Mouse (Mus musculus) left cerebral cortex, adult 2 months (tissue): ENCODE measurements around the gene Cpn1. TPM values are rescaled to one million over a fixed set of nuclear protein-coding genes. Genes with fewer than 3 reads are reported as not detected.
A peak's percentile ranks its signal among the peaks of the same experiment; 100 is the strongest.

ENCODE experiments used
- DNase-seq, 2 experiments: peaks; one replicate each; pipeline ENCODE4 v3.0.0; 2021 to 2022; ENCODE audit warnings: low spot score in 2 of 2, mixed read lengths in 1 of 2; ENCODE audit errors: extremely low spot score in 1 of 2
- H3K27ac ChIP-seq: fragments of 200-600 bp; 2 replicates; pipeline ENCODE4 v1.8.1; 2022
- H3K4me3 ChIP-seq: fragments of 200-600 bp; 2 replicates; pipeline ENCODE4 v1.8.1; 2022
- CTCF ChIP-seq: fragments of 200-600 bp; IDR thresholded peaks from 2 replicates; pipeline ENCODE4 v1.8.1; 2022; ENCODE audit warnings: antibody characterized with exemption, mild to moderate bottlenecking, moderate library complexity
- intact Hi-C: fragments of 180-260 bp; cut with DNase I; formaldehyde crosslinking; loops from one replicate; pipeline ENCODE4 v1.15.1; 2025
- total RNA-seq, 2 experiments: library from RNA; stranded (reverse); gene quantifications; 2 replicates each; pipeline ENCODE4 v1.2.3; 2021

Cpn1 gene
- total RNA-seq, 2 experiments from 2014 or later: 0.16 TPM

- DNase-seq: no peak
- TF ChIP-seq CTCF: no peak
- H3K27ac ChIP-seq: no peak overlapping the region
- H3K4me3 ChIP-seq: no peak overlapping the region
- intact Hi-C loops: no loop called here
These were observed 9.7 kb downstream of the Cpn1 start for GRCm38 (mm10) chr19:43976661-43977060.

GRCm38 (mm10) chr19:43974221-43974620, 12.1 kb downstream of the Cpn1 start:
- DNase-seq: no peak
- H3K27ac ChIP-seq: no peak overlapping the region
- intact Hi-C loops: no loop called here
- no peak overlapping the region for H3K4me3 ChIP-seq
- no peak for TF ChIP-seq CTCF

- no peak overlapping the region for H3K4me3 ChIP-seq
- no peak overlapping the region for H3K27ac ChIP-seq
- no peak for DNase-seq
- no peak for TF ChIP-seq CTCF
- intact Hi-C loops: no loop called here
These were observed 12.6 kb downstream of the Cpn1 start for GRCm38 (mm10) chr19:43973711-43974110.

- intact Hi-C loops: no loop called here
- H3K4me3 ChIP-seq: no peak overlapping the region
- TF ChIP-seq CTCF: no peak
- H3K27ac ChIP-seq: no peak overlapping the region
- no peak for DNase-seq
These were observed 14.2 kb downstream of the Cpn1 start for GRCm38 (mm10) chr19:43972129-43972528.

GRCm38 (mm10) chr19:43968436-43969026, 17.8 kb downstream of the Cpn1 start:
- intact Hi-C loops: no loop called here
- Histone ChIP-seq H3K27ac (no peak overlapping the region), H3K4me3 (no peak overlapping the region)
- DNase-seq: no peak
- no peak for TF ChIP-seq CTCF

GRCm38 (mm10) chr19:43966481-43966880, 19.9 kb downstream of the Cpn1 start:
- Histone ChIP-seq H3K27ac (no peak overlapping the region), H3K4me3 (no peak overlapping the region)
- DNase-seq: no peak
- no peak for TF ChIP-seq CTCF
- intact Hi-C loops: no loop called here

- Histone ChIP-seq H3K4me3 (no peak overlapping the region), H3K27ac (no peak overlapping the region)
- DNase-seq: no peak
- intact Hi-C loops: no loop called here
- no peak for TF ChIP-seq CTCF
These were observed 20.8 kb downstream of the Cpn1 start for GRCm38 (mm10) chr19:43965496-43966085.

- H3K27ac ChIP-seq: no peak overlapping the region
- DNase-seq: no peak
- intact Hi-C loops: no loop called here
- TF ChIP-seq CTCF: no peak
- H3K4me3 ChIP-seq: no peak overlapping the region
These were observed 23.6 kb downstream of the Cpn1 start for GRCm38 (mm10) chr19:43962795-43963194.

GRCm38 (mm10) chr19:43961185-43961584, 25.2 kb downstream of the Cpn1 start:
- no peak for DNase-seq
- H3K27ac ChIP-seq: no peak overlapping the region
- intact Hi-C loops: no loop called here
- no peak overlapping the region for H3K4me3 ChIP-seq
- TF ChIP-seq CTCF: peak; percentile 42

- no peak for DNase-seq
- no peak for TF ChIP-seq CTCF
- Histone ChIP-seq H3K27ac (no peak overlapping the region), H3K4me3 (no peak overlapping the region)
- intact Hi-C loops: no loop called here
These were observed 26.3 kb downstream of the Cpn1 start for GRCm38 (mm10) chr19:43960014-43960413.

GRCm38 (mm10) chr19:43959162-43959561, 27.2 kb downstream of the Cpn1 start:
- peak; percentile 89 for TF ChIP-seq CTCF
- intact Hi-C loops: loop anchor here (1.0 to 5.0 kb wide), 2 partner anchors 107 to 127 kb away; no protein-coding TSS in a partner anchor
- DNase-seq: peak; percentile 62 to 73
- no peak overlapping the region for H3K27ac ChIP-seq
- no peak overlapping the region for H3K4me3 ChIP-seq

- Histone ChIP-seq H3K27ac (peak overlapping the region; percentile 55; the same call in 1 of the 2 replicates), H3K4me3 (no peak overlapping the region)
- DNase-seq: peak; percentile 41 to 44
- intact Hi-C loops: loop anchor here (5.0 kb wide), 1 partner anchor 106 kb away; no protein-coding TSS in a partner anchor
- TF ChIP-seq CTCF: no peak; the same call in 1 of the 2 replicates
These were observed 28.5 kb downstream of the Cpn1 start for GRCm38 (mm10) chr19:43957881-43958280.

- intact Hi-C loops: loop anchor here (5.0 kb wide), 1 partner anchor 105 kb away; no protein-coding TSS in a partner anchor
- Histone ChIP-seq H3K27ac (peak overlapping the region; percentile 55; the same call in 1 of the 2 replicates), H3K4me3 (no peak overlapping the region)
- DNase-seq: no peak
- no peak for TF ChIP-seq CTCF
These were observed 29.0 kb downstream of the Cpn1 start for GRCm38 (mm10) chr19:43957402-43957801.
